Mouse (Mus musculus): Measurements from ENCODE around the gene Mrpl2. TPM values are rescaled to one million over a fixed set of nuclear protein-coding genes. Genes with fewer than 3 reads are reported as not detected.

The Mrpl2 gene
- polyA plus RNA-seq, 1 experiment from 2014 or later: 151 TPM

DNA sequence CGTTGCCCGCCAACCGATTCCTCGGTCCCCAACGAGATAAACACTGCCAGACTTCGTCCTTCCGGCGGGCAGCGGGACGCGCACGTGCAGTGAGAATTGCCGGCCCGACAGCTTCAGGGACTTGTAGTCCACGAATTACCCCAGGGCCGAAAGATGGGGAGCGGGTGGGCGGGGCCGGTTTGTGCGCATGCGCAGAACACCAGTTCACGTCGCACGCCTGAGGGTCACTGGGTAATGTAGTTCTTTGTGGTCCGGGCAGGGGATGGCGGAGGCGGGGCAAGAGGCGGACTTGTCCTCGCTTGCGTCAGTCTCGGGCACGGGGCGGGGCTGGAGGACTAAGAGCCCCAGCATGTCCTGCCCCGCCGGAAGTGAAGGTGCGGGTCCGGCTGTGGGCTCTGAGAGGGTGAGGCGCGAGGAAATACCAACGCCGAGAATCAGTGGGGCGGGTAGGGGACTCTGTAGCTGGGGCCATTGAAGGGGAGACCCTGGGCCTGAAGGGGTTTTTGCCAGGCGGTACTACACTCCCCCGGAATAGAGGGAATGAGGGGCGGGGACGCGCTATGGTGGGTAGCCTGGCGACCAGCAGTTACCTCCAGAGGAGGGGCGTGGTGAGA is 34.8 kb downstream of the Mrpl2 start, which contains the start of gene Klhdc3:
Gene Klhdc3 (minus strand): TSS at position 155 of the 614 bp plus-strand sequence.
- H3K4me3 ChIP-seq: peak within 1 kb of the TSS; percentile 78
- peaks cover 37% of the 10 kb centered on the region for H3K4me1 ChIP-seq
- peaks cover 65% of the 10 kb centered on the region for H3K36me3 ChIP-seq
- peak within 1 kb of the TSS; percentile 87 for H3K27ac ChIP-seq
- no peaks in the 10 kb centered on the region for H3K9me3 ChIP-seq
- peak; percentile 100 for DNase-seq (ENCODE audit: low spot score)
- under 1% methylated on average over 49 of the region's 49 CpGs for WGBS
- no peaks in the 10 kb centered on the region for H3K27me3 ChIP-seq (ENCODE audit: insufficient read depth, poor library complexity, severe bottlenecking)

DNA sequence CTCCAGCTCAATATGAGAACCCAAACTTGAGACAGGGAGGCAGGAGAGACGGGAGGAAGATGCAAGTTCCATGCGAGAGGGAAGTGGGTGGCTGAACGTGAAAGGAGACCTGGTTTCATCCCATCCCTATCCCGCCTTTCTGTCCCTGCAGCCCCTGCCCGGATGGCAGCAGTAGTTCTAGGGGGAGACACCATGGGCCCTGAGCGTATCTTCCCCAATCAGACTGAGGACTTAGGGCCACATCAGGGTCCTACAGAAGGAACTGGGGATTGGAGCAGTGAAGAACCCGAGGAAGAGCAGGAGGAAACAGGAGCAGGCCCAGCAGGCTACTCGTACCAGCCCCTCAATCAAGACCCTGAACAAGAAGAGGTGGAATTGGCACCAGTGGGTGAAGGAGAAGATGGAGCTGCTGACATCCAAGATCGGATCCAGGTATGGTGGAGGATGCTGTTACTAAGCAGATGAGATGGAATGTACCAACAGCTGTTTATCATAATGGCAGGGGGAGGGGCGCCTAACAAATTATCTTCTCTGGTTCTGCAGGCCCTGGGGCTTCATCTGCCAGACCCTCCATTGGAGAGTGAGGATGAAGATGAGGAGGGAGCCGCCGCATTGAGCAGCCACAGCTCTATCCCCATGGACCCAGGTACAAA is 35.6 kb downstream of the Mrpl2 start:
- DNase-seq (ENCODE audit: low spot score): peak; percentile 74
- Histone ChIP-seq H3K9me3 (no peaks in the 10 kb centered on the region), H3K36me3 (peaks cover 65% of the 10 kb centered on the region), H3K27me3 (ENCODE audit: insufficient read depth, poor library complexity, severe bottlenecking) (no peaks in the 10 kb centered on the region), H3K4me1 (peaks cover 37% of the 10 kb centered on the region), H3K27ac (peak overlapping the region; percentile 87), H3K4me3 (peak overlapping the region; percentile 78)
- WGBS: 22% methylated on average over 12 of the region's 12 CpGs

DNA sequence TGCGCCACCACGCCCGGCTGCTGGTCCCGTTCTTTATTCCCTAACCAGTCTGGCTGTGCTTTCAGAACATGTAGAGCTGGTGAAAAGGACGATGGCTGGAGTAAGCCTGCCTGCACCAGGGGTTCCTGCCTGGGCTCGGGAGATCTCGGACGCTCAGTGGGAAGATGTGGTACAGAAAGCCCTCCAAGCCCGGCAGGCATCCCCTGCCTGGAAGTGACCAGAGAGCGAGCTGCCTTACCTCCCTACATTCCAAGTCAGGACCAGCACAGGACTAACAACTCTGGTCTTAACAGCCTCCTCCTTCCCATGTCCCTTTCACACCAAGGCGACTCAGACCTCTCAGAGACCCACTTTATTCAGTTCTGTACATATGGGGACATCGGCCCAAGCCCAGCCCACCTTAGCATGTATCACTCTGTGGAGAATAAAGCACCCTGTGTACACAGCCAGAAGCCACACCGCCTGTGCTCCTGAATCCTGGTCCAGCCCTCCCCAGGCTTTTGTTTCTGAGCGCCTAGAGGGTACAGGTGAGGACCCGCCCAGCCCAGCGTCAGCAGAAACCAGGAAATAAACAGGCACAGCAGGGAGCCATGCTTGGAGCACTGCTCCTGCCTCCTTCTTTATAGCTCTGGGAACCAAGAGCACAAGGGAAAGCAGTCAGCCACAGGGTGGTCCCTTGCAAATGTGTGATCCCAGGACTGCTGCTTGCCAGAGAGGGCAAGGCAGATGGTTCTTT is 36.8 kb downstream of the Mrpl2 start:
- 82% methylated on average over 16 of the region's 16 CpGs for WGBS
- DNase-seq (ENCODE audit: low spot score): no peak
- Histone ChIP-seq H3K36me3 (peaks cover 65% of the 10 kb centered on the region), H3K9me3 (no peaks in the 10 kb centered on the region), H3K4me3 (no peak overlapping the region), H3K4me1 (peaks cover 34% of the 10 kb centered on the region), H3K27ac (no peak overlapping the region), H3K27me3 (ENCODE audit: insufficient read depth, poor library complexity, severe bottlenecking) (no peaks in the 10 kb centered on the region)

DNA sequence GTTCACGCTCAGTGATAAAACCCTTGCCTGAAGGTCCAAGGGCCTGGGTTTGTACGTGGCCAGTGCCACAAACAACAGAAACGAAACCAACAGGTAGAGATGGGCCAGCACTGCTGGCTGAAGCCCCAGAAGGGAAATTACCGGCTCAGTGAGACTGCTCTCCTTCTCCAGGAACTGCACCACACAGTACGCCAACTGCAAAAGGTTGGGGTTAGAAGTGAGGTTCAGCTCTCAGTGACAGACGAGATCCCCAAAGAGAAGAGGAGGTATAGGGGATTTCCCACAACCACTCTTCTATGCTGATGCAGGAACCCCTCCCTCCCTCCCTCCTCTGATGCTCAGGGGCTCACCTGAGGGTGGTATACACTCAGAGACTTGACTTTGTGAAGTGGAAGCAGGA is 39.9 kb downstream of the Mrpl2 start:
- DNase-seq (ENCODE audit: low spot score): no peak
- Histone ChIP-seq H3K9me3 (no peaks in the 10 kb centered on the region), H3K4me3 (no peak overlapping the region), H3K4me1 (peaks cover 16% of the 10 kb centered on the region), H3K27ac (no peak overlapping the region), H3K27me3 (ENCODE audit: insufficient read depth, poor library complexity, severe bottlenecking) (no peaks in the 10 kb centered on the region), H3K36me3 (peaks cover 66% of the 10 kb centered on the region)
- 90% methylated on average over 6 of the region's 6 CpGs for WGBS

DNA sequence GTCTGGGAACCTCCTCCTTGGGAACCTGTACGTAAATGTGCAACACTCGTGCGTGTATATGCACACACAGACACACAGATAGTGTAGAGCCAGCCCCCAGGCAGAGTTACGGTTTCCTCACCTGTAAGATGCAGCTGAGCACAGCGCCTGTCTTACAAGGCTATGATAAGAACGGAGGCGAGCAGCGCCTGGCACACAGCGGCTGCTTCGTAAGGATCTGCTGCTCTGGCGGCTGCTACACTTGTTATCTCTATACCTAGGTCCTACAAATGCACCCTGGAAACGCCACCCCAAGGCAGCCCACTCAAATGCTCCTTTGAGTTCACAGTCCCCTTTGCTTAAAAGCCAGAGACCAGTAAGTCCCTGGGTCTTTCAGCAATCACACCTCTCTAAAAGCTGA is 44.6 kb downstream of the Mrpl2 start:
- Histone ChIP-seq H3K4me3 (no peak overlapping the region), H3K9me3 (no peaks in the 10 kb centered on the region), H3K4me1 (peaks cover 6% of the 10 kb centered on the region; the same call in 1 of the 2 replicates), H3K27ac (no peak overlapping the region), H3K27me3 (ENCODE audit: insufficient read depth, poor library complexity, severe bottlenecking) (no peaks in the 10 kb centered on the region), H3K36me3 (peaks cover 47% of the 10 kb centered on the region)
- WGBS: 66% methylated on average over 12 of the region's 12 CpGs
- no peak for DNase-seq (ENCODE audit: low spot score)

DNA sequence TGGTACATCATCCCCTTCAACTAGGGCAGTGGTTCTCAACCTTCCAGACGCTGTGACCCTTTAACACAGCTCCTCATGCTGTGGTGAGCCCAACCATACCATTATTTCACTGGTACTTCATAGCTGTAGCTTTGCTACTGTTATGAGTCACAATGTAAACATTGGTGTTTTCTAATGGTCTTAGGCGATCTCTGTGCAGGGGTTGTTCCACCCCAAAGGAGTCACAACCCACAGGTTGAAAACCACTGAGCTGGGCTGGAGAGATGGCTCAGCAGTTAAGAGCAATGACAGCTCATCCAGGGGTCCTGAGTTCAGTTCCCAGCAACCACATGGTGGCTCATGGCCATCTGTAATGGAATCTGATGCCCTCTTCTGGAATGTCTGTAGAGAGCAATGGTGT is 45.4 kb downstream of the Mrpl2 start:
- Histone ChIP-seq H3K4me1 (peaks cover 10% of the 10 kb centered on the region; the same call in 1 of the 2 replicates), H3K9me3 (no peaks in the 10 kb centered on the region), H3K36me3 (peaks cover 45% of the 10 kb centered on the region), H3K27ac (no peak overlapping the region), H3K27me3 (ENCODE audit: insufficient read depth, poor library complexity, severe bottlenecking) (no peaks in the 10 kb centered on the region), H3K4me3 (no peak overlapping the region)
- WGBS: 90% methylated on average over 2 of the region's 2 CpGs
- DNase-seq (ENCODE audit: low spot score): no peak

DNA sequence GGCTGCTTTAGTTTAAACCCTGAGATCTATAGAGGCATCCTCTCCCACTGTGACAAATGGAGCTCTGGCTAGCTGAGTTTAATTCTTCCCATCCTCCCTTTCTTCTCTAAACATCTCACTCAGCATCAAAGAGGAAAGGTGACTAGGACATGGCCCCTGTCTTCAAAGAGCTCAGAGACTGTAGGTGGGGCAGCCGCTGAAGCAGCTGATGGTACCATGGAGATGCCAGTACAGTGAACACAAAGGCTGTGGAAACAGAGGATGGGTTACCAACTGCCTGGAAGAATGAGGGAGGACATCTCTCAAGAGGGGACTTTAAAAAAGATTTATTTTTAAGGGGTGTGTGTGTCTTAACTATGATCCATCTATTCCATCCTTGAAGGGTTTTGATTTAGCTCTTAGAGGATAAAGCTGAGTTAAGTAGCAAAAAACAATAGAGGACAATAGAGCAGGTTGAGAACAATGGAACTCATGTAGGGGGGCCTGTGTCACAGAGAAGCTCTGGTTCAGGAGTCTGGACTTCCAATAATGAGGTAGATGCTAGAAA is 48.6 kb downstream of the Mrpl2 start:
- H3K27me3 ChIP-seq (ENCODE audit: insufficient read depth, poor library complexity, severe bottlenecking): no peaks in the 10 kb centered on the region
- H3K27ac ChIP-seq: no peak overlapping the region
- no peak for DNase-seq (ENCODE audit: low spot score)
- no peaks in the 10 kb centered on the region for H3K9me3 ChIP-seq
- no peak overlapping the region for H3K4me3 ChIP-seq
- 95% methylated on average over 1 of the region's 1 CpGs for WGBS
- peaks cover 14% of the 10 kb centered on the region; the same call in 1 of the 2 replicates for H3K4me1 ChIP-seq
- H3K36me3 ChIP-seq: peaks cover 41% of the 10 kb centered on the region

DNA sequence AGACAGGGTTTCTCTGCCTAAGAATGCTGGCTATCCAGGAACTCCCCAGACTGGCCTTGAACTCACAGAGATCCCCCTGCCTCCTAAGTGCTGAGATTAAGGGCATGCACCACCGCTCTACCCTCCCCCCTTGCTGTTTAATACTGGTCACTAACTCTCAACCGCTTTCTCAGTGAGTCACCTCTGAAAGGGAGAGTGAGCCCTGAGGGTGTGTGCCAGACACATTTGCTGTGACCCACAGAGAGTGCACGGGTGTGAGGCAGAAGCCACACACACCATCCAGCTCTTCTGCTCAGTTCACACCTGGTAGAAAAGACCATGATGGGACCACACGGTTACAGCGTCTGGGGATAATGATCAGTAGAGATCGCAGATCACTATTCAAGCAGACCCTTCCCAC is 52.5 kb downstream of the Mrpl2 start:
- no peaks in the 10 kb centered on the region for H3K27me3 ChIP-seq (ENCODE audit: insufficient read depth, poor library complexity, severe bottlenecking)
- no peak overlapping the region for H3K4me3 ChIP-seq
- WGBS: 81% methylated on average over 6 of the region's 6 CpGs
- H3K27ac ChIP-seq: no peak overlapping the region
- H3K4me1 ChIP-seq: peaks cover 31% of the 10 kb centered on the region
- no peak for DNase-seq (ENCODE audit: low spot score)
- H3K9me3 ChIP-seq: no peaks in the 10 kb centered on the region
- peaks cover 38% of the 10 kb centered on the region for H3K36me3 ChIP-seq

DNA sequence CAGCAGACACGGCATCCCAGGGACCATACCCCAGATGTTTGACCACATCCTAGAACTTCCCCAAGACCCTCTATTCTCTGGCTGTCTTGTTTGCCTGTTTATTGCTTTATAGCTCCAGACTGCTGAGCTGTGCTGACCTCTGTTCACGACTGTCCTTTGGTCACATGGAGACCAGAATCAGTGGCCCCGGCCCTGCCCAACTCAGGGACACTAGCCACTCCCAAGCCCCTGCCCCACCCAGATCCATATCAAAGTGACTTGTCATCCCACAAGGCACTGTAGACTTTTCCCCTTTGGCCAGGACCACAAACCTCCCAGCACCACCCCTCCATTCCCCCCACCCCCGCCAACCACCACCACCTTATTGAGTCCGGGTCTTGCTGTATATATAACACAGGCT is 53.2 kb downstream of the Mrpl2 start:
- Histone ChIP-seq H3K4me3 (no peak overlapping the region), H3K4me1 (peaks cover 38% of the 10 kb centered on the region), H3K36me3 (peaks cover 37% of the 10 kb centered on the region), H3K27ac (no peak overlapping the region), H3K27me3 (ENCODE audit: insufficient read depth, poor library complexity, severe bottlenecking) (no peaks in the 10 kb centered on the region), H3K9me3 (no peaks in the 10 kb centered on the region)
- peak; percentile 70 for DNase-seq (ENCODE audit: low spot score)
- 73% methylated on average over 5 of the region's 5 CpGs for WGBS

Other genes with a start within 250 kb of the Mrpl2 start
- 0.54 and 0.83 TPM in 2 replicates for gene Crip3, start 217.3 kb upstream of the Mrpl2 start, polyA plus RNA-seq (2016; fragmentation: Nextera tagmentation; extraction: Ambion mirVana)
- 0.15 and 0.30 TPM in 2 replicates for gene Slc22a7, start 207.8 kb upstream of the Mrpl2 start, polyA plus RNA-seq (2016; fragmentation: Nextera tagmentation; extraction: Ambion mirVana)
- 0.09 and 0.14 TPM in 2 replicates for gene Ttbk1, start 158.6 kb upstream of the Mrpl2 start, polyA plus RNA-seq (2016; fragmentation: Nextera tagmentation; extraction: Ambion mirVana)
- 36.5 and 52.8 TPM in 2 replicates for gene Dnph1, start 149.5 kb upstream of the Mrpl2 start, polyA plus RNA-seq (2016; fragmentation: Nextera tagmentation; extraction: Ambion mirVana)
- gene Cul9, start 99.8 kb upstream of the Mrpl2 start, polyA plus RNA-seq (2016; fragmentation: Nextera tagmentation; extraction: Ambion mirVana): 4.8 and 5.3 TPM in 2 replicates
- 10.9 and 15.7 TPM in 2 replicates for gene Srf, start 90.1 kb upstream of the Mrpl2 start, polyA plus RNA-seq (2016; fragmentation: Nextera tagmentation; extraction: Ambion mirVana)
- gene Ptk7, start 16.7 kb upstream of the Mrpl2 start, polyA plus RNA-seq (2016; fragmentation: Nextera tagmentation; extraction: Ambion mirVana): 65.4 and 67.7 TPM in 2 replicates
- gene Klc4, start 207 bp upstream of the Mrpl2 start, polyA plus RNA-seq (2016; fragmentation: Nextera tagmentation; extraction: Ambion mirVana): 21.1 and 22.5 TPM in 2 replicates
- 44.8 and 51.3 TPM in 2 replicates for gene Cul7, start 4.1 kb downstream of the Mrpl2 start, polyA plus RNA-seq (2016; fragmentation: Nextera tagmentation; extraction: Ambion mirVana)
- gene Rrp36, start 28.1 kb downstream of the Mrpl2 start, polyA plus RNA-seq (2016; fragmentation: Nextera tagmentation; extraction: Ambion mirVana): 46.3 and 61.0 TPM in 2 replicates
- 143 and 180 TPM in 2 replicates for gene Mea1, start 32.6 kb downstream of the Mrpl2 start, polyA plus RNA-seq (2016; fragmentation: Nextera tagmentation; extraction: Ambion mirVana)
- 152 and 167 TPM in 2 replicates for gene Klhdc3, start 34.7 kb downstream of the Mrpl2 start, polyA plus RNA-seq (2016; fragmentation: Nextera tagmentation; extraction: Ambion mirVana)
- gene Ppp2r5d, start 58.9 kb downstream of the Mrpl2 start, polyA plus RNA-seq (2016; fragmentation: Nextera tagmentation; extraction: Ambion mirVana): 76.8 and 103 TPM in 2 replicates
- 14.0 and 21.9 TPM in 2 replicates for gene Pex6, start 65.2 kb downstream of the Mrpl2 start, polyA plus RNA-seq (2016; fragmentation: Nextera tagmentation; extraction: Ambion mirVana)
- gene Gnmt, start 82.9 kb downstream of the Mrpl2 start, polyA plus RNA-seq (2016; fragmentation: Nextera tagmentation; extraction: Ambion mirVana): 0.83 and 2.3 TPM in 2 replicates
- gene Cnpy3, start 106.0 kb downstream of the Mrpl2 start, polyA plus RNA-seq (2016; fragmentation: Nextera tagmentation; extraction: Ambion mirVana): 63.2 and 68.4 TPM in 2 replicates
- gene Ptcra, start 117.5 kb downstream of the Mrpl2 start, polyA plus RNA-seq (2016; fragmentation: Nextera tagmentation; extraction: Ambion mirVana): 0.39 and 0.60 TPM in 2 replicates
- 45.8 and 51.2 TPM in 2 replicates for gene 2310039H08Rik, start 126.4 kb downstream of the Mrpl2 start, polyA plus RNA-seq (2016; fragmentation: Nextera tagmentation; extraction: Ambion mirVana)
- 130 and 184 TPM in 2 replicates for gene Rpl7l1, start 136.4 kb downstream of the Mrpl2 start, polyA plus RNA-seq (2016; fragmentation: Nextera tagmentation; extraction: Ambion mirVana)
- gene Bicral, start 212.3 kb downstream of the Mrpl2 start, polyA plus RNA-seq (2016; fragmentation: Nextera tagmentation; extraction: Ambion mirVana): 3.3 and 3.4 TPM in 2 replicates
- 43.8 and 63.2 TPM in 2 replicates for gene Tbcc, start 244.5 kb downstream of the Mrpl2 start, polyA plus RNA-seq (2016; fragmentation: Nextera tagmentation; extraction: Ambion mirVana)